Mouse (Mus musculus): ENCODE measurements around the gene Pop7. TPM values are rescaled to one million over a fixed set of nuclear protein-coding genes. Genes with fewer than 3 reads are reported as not detected.
A peak's percentile ranks its signal among the peaks of the same experiment; 100 is the strongest.

Pop7 gene
- total RNA-seq (2022), result 10 to 100 TPM; 30.4 to 33.1 (median 32.4) TPM

GRCm38 (mm10) chr5:137501709-137502666 lies at the start of gene Pop7:
Gene Pop7, minus strand, starts transcription at chr5:137502518.
- DNase-seq (ENCODE audit: low spot score in 2 of 2), result peak; percentile 99 to 100

- no peak for DNase-seq (ENCODE audit: low spot score in 2 of 2)
Observed at GRCm38 (mm10) chr5:137551119-137551518, 48.8 kb upstream of the Pop7 start.

DNA sequence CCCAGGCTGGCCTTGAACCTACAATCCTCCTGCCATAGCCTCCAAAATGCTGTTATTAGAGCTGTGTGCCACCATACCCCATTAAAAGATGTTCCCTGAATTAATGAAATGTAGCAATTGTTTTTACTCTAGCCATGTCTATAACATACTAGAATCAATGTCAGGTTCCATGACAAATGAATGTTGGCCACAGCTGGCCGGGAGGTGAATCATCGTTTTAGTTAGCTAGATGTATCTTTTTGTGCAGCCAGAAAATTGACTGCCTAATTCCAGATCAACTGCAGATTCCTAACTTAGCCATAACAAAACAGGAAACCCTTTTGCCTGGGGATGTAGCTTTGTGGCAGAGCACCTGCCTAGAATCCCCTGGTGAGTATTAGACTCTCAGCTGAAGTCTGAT lies 47.5 kb upstream of the Pop7 start:
- no peak for DNase-seq (ENCODE audit: low spot score in 2 of 2)

- no peak for DNase-seq (ENCODE audit: low spot score in 2 of 2)
Observed at GRCm38 (mm10) chr5:137545596-137545995, 43.3 kb upstream of the Pop7 start.

GRCm38 (mm10) chr5:137544926-137545325 lies 42.6 kb upstream of the Pop7 start:
- no peak for DNase-seq (ENCODE audit: low spot score in 2 of 2)

- DNase-seq (ENCODE audit: low spot score in 2 of 2), result no peak
Observed at GRCm38 (mm10) chr5:137541768-137542540, 39.6 kb upstream of the Pop7 start.

GRCm38 (mm10) chr5:137540991-137541390 lies 38.7 kb upstream of the Pop7 start:
- DNase-seq (ENCODE audit: low spot score in 2 of 2), result no peak

DNA sequence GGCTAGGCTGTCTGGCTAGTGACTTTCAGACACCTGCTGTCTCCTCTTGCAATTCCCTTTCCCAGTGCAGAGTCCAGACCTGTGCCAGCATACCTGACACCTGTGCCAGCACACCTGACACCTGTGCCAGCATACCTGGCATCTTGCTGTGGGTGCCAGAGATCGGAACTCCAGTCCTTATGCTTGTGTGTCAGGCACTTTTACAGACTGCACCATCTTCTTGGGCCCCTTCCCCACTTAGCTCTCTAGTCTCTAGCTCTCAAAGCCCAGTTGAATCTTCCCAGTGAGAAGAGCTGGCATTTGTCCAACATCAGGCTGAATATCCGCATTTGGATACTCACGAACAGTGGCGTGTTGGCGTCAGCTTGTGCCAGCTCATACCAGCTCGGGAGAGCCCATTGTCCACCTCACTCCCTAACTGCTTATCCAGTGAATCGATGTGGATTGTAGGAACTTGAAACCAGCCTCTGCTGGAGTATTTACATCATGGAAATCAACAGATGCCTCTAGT lies 37.0 kb upstream of the Pop7 start:
- DNase-seq (ENCODE audit: low spot score in 2 of 2), result no peak

- no peak for DNase-seq (ENCODE audit: low spot score in 2 of 2)
Observed at GRCm38 (mm10) chr5:137537461-137537860, 35.1 kb upstream of the Pop7 start.

DNA sequence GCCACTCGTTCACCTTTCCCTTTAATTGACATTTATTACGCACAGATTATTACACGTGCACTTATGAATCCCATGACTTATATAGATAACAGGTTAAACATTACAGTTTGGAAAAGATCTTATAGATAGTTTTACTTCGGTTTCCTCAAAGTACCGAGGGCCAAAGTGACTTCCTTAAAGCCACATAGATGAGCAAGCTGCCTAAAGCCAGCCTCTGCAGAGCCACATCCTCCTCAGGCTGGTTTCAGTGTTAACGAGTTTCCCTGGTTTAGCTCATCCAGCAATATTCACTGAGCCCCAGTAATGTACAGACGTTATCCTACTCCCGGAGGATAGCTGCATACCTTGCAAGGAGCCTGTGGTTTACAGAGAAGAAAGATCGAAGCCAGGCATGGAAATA lies 33.0 kb upstream of the Pop7 start:
- DNase-seq (ENCODE audit: low spot score in 2 of 2), result no peak

- DNase-seq (ENCODE audit: low spot score in 2 of 2), result peak in 1 of 2 experiments; percentile 6
Observed at GRCm38 (mm10) chr5:137534762-137535161, 32.4 kb upstream of the Pop7 start.

DNA sequence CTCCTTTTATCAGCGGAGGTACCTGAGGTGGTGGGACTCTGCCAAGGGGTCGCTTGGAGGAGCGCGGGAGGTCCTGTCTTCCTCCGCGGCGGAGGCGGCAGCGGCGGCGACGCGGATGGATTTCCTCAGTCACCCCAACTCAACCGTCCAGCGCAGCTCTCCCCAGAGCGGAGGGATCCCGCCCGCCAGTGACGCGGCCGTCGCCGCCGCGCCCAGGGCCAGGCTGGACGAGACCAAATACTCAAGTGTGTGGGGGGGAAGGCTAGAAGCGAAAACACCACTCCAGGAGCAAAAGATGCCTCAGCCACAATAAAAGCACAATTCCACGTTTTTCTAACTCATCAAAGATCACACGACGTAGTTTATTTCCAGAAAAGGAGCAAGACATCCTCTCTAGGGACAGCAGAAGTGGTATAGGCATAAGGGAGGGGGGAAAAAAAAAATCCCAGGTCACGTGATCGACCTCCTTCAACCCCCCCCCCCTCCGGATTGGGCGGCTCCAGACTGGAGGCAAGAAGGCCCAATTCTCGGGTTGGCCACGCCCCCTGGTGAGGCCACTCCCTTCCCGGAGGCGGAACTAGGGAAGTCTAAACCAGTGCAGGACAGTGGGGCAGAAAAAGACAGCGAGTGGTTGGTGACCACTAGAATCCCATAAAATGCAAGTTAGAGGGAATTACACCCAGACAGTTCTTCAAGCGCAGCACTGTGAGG lies 31.0 kb upstream of the Pop7 start, which contains the start of the genes Epo and Gnb2:
Gene Epo, minus strand, starts transcription at position 126 of the 711 bp plus-strand sequence.
Gene Gnb2, minus strand, starts transcription at position 394 of the 711 bp plus-strand sequence.
- peak; percentile 97 for DNase-seq (ENCODE audit: low spot score in 2 of 2)

GRCm38 (mm10) chr5:137532808-137533116 lies 30.4 kb upstream of the Pop7 start:
- no peak for DNase-seq (ENCODE audit: low spot score in 2 of 2)

- no peak for DNase-seq (ENCODE audit: low spot score in 2 of 2)
Observed at GRCm38 (mm10) chr5:137532131-137532807, 30.0 kb upstream of the Pop7 start.

- no peak for DNase-seq (ENCODE audit: low spot score in 2 of 2)
Observed at GRCm38 (mm10) chr5:137531414-137532130, 29.3 kb upstream of the Pop7 start.

GRCm38 (mm10) chr5:137530588-137531413 lies 28.5 kb upstream of the Pop7 start:
- DNase-seq (ENCODE audit: low spot score in 2 of 2), result peak; percentile 77 to 88

DNA sequence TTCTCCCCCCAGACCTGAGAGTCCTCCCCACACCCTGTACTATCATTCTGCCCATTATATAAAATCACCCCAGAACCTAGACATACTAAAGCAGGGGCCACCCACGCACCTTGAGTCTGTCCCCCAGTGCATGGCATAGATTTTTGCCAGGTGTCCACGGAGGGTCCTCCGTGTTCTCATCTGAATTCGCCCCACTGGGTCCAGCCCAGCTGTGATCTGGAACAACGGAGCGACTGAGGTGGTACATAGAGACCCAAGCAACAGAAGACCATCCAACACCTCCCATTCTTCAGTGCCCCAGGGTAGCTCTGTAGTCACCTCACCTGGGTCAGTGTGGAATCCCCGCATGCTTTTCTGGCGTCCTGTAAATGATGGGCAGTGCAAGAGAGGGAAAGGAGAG lies 27.8 kb upstream of the Pop7 start:
- no peak for DNase-seq (ENCODE audit: low spot score in 2 of 2)

- no peak for DNase-seq (ENCODE audit: low spot score in 2 of 2)
Observed at GRCm38 (mm10) chr5:137529221-137529995, 27.1 kb upstream of the Pop7 start.
